ENCODE assay signal across 8 mouse cellular contexts in the genomic region with DNA sequence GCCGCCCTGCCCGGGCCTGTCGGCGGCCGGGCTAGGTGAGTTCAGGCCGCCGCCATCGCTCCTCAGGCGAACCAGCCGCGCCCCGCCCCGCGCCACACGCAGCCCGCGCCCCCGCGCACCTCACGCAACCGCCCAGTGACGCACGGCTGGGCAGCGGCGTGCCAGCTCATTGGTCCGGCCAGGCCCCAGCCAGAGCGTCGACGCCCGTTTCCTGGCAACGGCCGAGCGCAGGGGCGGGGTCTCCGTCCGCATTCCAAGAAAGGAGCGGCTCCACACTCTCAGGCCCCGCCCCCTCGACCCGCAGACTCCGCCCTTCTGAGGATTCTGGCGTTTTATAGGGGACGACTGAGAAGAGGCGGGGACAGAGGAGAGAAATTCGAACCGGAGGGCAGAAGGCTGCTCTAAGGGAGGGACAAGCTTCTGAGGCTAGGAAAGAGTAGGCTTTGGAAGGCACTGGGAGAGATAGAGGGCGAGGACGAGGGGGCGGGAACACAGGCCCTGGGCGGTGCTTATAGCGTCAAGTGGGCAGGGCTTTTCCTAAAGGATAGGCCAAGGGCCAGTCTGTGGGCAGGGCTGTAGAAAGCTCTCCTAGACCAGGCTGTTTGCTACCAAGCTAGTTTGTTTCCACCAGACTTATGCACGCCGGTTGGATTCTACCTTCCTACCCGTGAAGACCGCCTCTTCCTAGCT. TPM values are rescaled to one million over a fixed set of nuclear protein-coding genes. Genes with fewer than 3 reads are reported as not detected.
A peak's percentile ranks its signal among the peaks of the same experiment; 100 is the strongest.
DNase-seq lines count a peak whose midpoint lies in the region; ATAC-seq and TF ChIP-seq lines count a peak whose summit lies in the region.

Gene Fam160a2 (minus strand): TSS at position 120 of the 690 bp plus-strand sequence.

- peaks cover 3% of the 10 kb centered on the region for H3K36me3 ChIP-seq in megakaryocyte, embryonic 14.5 days (replicated peaks; ENCODE audit: low read length)

- H3K9me3 ChIP-seq in megakaryocyte, embryonic 14.5 days = no peaks in the 10 kb centered on the region

- peaks cover 9% of the 10 kb centered on the region for H3K27me3 ChIP-seq in megakaryocyte, embryonic 14.5 days (replicated peaks)

- peaks cover 2% of the 10 kb centered on the region; the same call in 1 of the 2 replicates for H3K4me1 ChIP-seq in cortical plate, adult 2 months (ENCODE audit: control insufficient read depth, insufficient read depth, low read length)
- H3K4me1 ChIP-seq in megakaryocyte, embryonic 14.5 days = peaks cover 48% of the 10 kb centered on the region

- TF ChIP-seq CTCF in cortical plate, adult 2 months (IDR thresholded peaks at IDR 0.05; ENCODE audit: extremely low read depth, insufficient read depth, low read length) = no peak

- peak; percentile 92 for ATAC-seq in activated CD4-positive, CD25-positive, alpha-beta regulatory T cell, adult 4 months

- H3K4me3 ChIP-seq in cortical plate, adult 2 months (ENCODE audit: insufficient read depth, low read length) = peak within 1 kb of the TSS; percentile 50
- peak within 1 kb of the TSS; percentile 98 for H3K4me3 ChIP-seq in megakaryocyte, embryonic 14.5 days (replicated peaks)

- peak; percentile 99 for DNase-seq in gastrocnemius, adult 8-10 months (ENCODE audit: low spot score in 2 of 2)
- DNase-seq in hindlimb bud, embryonic 11.5 days (ENCODE audit: extremely low spot score, low read depth, low spot score) = peak; percentile 93
- peak; percentile 97 to 99 for DNase-seq in left cerebral cortex, adult 8-10 months (ENCODE audit: low spot score in 2 of 2)
- peak; percentile 99 to 100 for DNase-seq in right cerebral cortex, postnatal 10 days (ENCODE audit: low spot score in 2 of 2)
- peak; percentile 100 for DNase-seq in urinary bladder, postnatal 25 days (ENCODE audit: low spot score)

- peak; percentile 93 for TF ChIP-seq POLR2A in cortical plate, adult 2 months (IDR thresholded peaks at IDR 0.05; ENCODE audit: extremely low read depth, insufficient read depth, low read length)

- peak within 1 kb of the TSS; percentile 82 for H3K27ac ChIP-seq in cortical plate, adult 2 months (ENCODE audit: insufficient read depth, low read length)

RNA-seq across cellular contexts. Expression of gene Fam160a2, which starts in this region (rescaled TPM):
- polyA plus RNA-seq in activated CD4-positive, CD25-positive, alpha-beta regulatory T cell, adult 4 months (2017; shearing (Covaris generic)) = 10 to 100 TPM; 14.6 to 15.8 TPM
- polyA plus RNA-seq in cortical plate, adult 2 months (2012; rRNA removed) = 48.8 and 50.2 TPM in 2 replicates
- 10 to 100 TPM; 10.6 to 14.2 (median 11.8) TPM for total RNA-seq in gastrocnemius, adult 8-10 months (2022)
- 10 to 100 TPM; 64.6 to 72.6 (median 70.9) TPM for total RNA-seq in left cerebral cortex, adult 8-10 months (2022)
- polyA plus RNA-seq in megakaryocyte, embryonic 14.5 days (2012; ENCODE audit: insufficient read depth, low replicate concordance) = 32.3 and 36.7 TPM in 2 replicates

Comparison
In these comparisons a context has a peak if more than half of its experiments do, and no peak if none do; other contexts are left out.
1. Peak in every context shown above with its lines: DNase-seq, ATAC-seq, H3K4me3 ChIP-seq and H3K27ac ChIP-seq.
2. RNA of gene Fam160a2 (total RNA-seq): 64.6 to 72.6 TPM in left cerebral cortex, adult 8-10 months; 10.6 to 14.2 TPM in gastrocnemius, adult 8-10 months; every median in the first group is over 4 times any median in the second.